Mouse (Mus musculus): ENCODE measurements around the gene Gcsam.

DNA sequence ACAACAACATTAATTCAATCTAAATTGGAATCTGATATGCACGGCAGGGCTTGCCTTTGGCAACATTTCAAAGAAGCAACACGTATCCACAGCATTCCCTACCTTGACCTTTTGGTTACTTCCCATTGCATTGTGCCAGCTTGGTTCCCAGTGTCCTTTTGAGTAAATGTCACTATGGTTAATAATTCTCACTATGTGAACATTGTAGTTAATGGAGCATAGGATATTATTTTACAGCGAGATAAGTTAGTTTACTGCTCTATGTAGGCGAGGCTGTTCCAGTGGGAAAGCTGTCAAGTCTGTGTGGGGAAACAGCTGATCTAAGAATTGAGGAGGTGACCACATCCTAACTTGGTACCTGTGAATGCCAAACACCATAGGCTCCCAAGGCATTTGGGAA is 59.8 kb downstream of the Gcsam start:
- TF ChIP-seq GATA1 (IDR thresholded peaks at IDR 0.05; ENCODE audit: borderline replicate concordance, low read length) (no peak), FLI1 (IDR thresholded peaks at IDR 0.05; ENCODE audit: low read length) (no peak)
